Mouse (Mus musculus) layer of hippocampus, adult 2 months (tissue): ENCODE measurements around the gene Pkhd1. TPM values are rescaled to one million over a fixed set of nuclear protein-coding genes. Genes with fewer than 3 reads are reported as not detected.
A peak's percentile ranks its signal among the peaks of the same experiment; 100 is the strongest.

ENCODE experiments used
- DNase-seq, 2 experiments: peaks; one replicate each; pipeline ENCODE4 v3.0.0; 2022; ENCODE audit warnings: low spot score in 2 of 2
- H3K27ac ChIP-seq: fragments of 200-600 bp; 2 replicates; pipeline ENCODE4 v1.8.1; 2022
- H3K4me3 ChIP-seq: fragments of 200-600 bp; 2 replicates; pipeline ENCODE4 v1.8.1; 2022; ENCODE audit warnings: mild to moderate bottlenecking
- CTCF ChIP-seq: fragments of 200-600 bp; conservative IDR thresholded peaks from 2 replicates; pipeline ENCODE4 v1.8.1; 2022; ENCODE audit warnings: antibody characterized with exemption, mild to moderate bottlenecking, moderate library complexity
- total RNA-seq, 2 experiments: library from RNA; stranded (reverse); gene quantifications; 2 replicates each; pipeline ENCODE4 v1.2.3; 2021

Pkhd1 gene
- total RNA-seq, 2 experiments from 2014 or later = 0.22 TPM; not detected in 1

DNA sequence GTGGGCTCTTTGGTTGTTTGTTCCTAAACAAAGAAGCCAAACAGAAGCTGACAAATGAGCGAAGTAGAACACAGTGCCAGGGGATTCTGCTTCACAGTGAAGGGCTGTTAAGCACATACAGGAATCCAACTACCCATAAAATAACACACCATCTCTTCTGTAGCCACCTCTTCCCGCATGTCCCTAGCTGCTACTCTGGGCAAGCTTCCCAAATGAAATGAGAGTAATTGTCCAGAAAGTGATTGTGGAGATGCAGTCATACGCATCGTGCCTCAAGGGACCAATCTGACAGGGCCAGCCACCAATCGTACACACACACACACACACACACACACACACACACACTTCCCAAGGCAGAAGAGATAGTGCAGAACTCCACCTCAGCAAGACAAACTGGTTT is 27.4 kb downstream of the Pkhd1 start:
- TF ChIP-seq CTCF = no peak
- H3K4me3 ChIP-seq = no peak overlapping the region
- no peak overlapping the region for H3K27ac ChIP-seq
- DNase-seq = no peak

DNA sequence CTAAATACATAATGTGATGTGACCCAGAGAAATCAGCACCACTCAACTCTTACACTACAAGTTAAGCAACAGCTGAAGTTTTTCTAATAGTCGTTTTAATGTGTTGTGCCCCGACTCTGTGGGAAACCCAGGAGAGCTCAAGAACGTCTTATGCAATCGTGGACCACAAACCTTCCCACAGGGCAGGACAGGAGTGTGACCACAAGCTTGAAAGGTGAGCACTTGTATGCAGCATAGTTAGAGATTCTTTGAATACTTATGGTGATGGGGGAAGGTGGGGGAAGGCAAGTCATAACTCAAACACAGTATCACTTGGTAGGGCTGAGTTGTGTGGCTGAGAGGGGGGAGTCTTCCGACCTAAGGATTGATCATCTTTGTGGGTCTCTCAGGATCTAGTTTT is 46.4 kb downstream of the Pkhd1 start:
- Histone ChIP-seq H3K4me3 (no peak overlapping the region), H3K27ac (no peak overlapping the region)
- no peak for TF ChIP-seq CTCF
- DNase-seq = no peak

DNA sequence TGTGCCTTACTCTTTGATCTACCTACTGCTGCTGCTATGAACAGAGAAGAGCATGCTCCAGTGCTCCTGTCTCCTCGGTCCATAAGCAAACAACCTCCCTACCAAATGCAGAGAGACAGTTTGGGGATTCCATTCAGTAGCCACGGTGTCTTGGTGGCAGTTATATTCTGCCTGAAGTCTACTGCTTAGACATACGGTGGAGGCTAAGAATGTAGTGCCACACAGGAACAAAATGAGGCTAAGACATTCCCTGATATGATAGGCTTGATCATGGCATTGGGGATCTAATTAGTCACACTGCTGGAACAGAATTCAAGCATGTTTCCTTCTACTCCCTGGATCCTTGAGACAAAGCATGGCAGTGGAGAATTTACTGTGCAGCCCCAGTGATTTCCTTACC is 48.4 kb downstream of the Pkhd1 start:
- Histone ChIP-seq H3K27ac (no peak overlapping the region), H3K4me3 (no peak overlapping the region)
- DNase-seq = no peak
- TF ChIP-seq CTCF = no peak

DNA sequence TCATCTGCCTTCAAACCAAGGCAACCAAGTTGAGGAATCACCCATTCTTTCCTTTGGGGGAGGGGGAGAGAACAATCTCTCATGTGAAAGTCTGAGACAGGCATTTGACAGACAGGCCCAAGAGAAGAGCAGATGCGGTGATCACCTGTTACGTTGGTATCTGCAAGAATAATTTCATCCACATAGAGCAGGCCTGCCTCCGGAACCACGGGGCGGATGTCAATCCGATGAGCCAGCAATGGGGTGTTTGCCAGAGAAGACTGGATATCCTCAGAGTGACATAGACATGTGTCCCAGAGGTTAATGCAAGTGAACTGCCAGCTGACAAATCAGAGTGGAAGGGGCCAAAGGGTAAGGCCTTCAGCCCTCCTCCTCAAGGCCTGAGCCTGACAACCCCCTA is 59.4 kb downstream of the Pkhd1 start:
- no peak for TF ChIP-seq CTCF
- Histone ChIP-seq H3K4me3 (no peak overlapping the region), H3K27ac (no peak overlapping the region)
- no peak for DNase-seq

DNA sequence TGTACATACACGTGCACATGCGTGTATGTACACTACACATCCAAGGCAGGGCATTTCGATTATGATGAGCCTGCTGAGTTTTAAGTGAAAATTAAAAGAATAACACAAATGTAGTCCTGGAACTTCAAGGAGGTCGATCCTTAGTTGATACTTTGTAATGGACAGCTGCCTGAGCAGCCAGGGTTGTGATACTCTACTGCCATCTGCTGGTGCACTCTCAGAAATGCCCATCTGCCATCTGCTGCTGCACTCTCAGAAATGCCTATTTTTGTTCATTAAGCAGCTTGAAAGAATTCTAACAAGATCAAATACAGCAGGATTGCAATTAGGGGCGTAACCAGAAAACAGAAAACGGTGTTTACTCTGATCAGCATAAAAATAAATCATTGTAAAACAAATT is 63.5 kb downstream of the Pkhd1 start:
- peak; percentile 89 for TF ChIP-seq CTCF
- Histone ChIP-seq H3K27ac (no peak overlapping the region), H3K4me3 (no peak overlapping the region)
- peak; percentile 41 to 62 for DNase-seq

DNA sequence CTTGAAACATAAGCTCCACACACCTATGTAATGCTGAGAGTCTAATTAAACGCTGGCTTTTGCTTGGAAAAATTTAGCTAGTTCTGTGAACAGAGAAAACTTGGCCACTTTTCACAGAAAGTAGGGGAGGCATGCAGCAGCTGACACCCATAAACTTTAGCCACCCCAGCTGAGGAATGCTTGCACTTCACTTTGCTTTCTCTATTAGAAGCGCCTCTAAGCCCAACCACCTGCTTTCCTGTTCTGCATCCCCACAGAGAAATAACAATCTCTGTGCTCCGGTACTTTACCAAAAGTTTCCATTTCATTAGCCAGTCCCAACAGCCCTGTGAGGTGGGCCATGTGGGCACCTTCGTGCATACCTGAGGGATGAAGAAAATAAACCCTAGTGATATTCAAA is 66.5 kb downstream of the Pkhd1 start:
- no peak for DNase-seq
- no peak overlapping the region for H3K4me3 ChIP-seq
- no peak overlapping the region for H3K27ac ChIP-seq
- TF ChIP-seq CTCF = no peak

DNA sequence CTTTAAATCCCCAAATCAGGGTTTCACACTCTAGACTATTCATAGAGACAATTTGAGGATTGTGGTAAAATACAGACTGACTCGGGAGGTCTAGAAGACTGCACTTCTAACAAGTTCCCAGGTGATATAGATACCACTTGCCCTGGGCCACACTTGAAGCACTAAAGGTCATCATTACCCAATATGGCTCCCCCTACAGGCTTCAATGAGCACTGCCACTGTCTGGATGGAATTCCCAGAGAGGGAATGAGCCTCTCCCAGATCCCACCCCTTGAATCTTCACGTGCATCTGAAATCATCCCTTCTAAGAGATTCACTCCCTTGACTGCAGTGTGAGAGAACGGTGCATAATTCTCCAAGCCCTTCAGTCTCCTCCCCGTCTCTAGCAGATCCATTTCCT is 73.3 kb downstream of the Pkhd1 start:
- TF ChIP-seq CTCF = peak; percentile 27
- no peak for DNase-seq

DNA sequence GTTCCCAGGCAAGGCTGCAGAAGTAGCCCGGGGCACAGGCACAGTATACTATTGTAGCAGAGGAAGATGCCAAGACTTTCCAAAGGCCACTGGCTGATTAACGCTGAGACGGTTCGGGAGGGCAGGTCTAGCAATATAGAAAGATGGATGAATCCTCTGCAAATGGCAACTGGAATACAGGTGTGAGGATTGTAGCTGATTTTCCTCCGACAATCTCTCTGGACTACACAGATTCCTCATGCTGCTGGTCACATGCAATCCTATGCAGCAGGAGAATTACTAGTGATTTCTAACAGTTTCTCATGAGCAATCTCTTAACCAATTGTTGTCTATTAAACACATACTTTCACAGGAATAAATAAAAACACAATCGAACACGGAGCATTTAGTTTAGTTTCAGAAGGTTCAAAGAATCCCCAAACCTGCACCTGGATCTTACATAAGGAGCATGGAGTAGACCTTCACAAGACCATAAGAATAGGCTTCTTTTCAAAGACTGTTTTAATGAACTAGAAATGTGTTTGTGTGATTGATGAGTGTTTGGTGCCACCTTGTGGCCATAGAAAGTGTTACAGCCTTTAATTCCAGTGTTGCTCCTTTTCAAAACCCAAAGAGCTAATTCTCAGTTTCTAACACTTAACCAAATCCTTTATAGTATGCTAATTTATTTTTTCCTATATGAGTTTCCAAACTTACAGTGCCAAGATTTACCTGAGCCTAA is 104.3 kb downstream of the Pkhd1 start:
- peak; percentile 90 for TF ChIP-seq CTCF
- Histone ChIP-seq H3K4me3 (no peak overlapping the region), H3K27ac (no peak overlapping the region)
- DNase-seq = peak; percentile 24 to 67

More for the DNA sequence above, 73.3 kb downstream of the Pkhd1 start:
- Histone ChIP-seq H3K4me3 (no peak overlapping the region), H3K27ac (no peak overlapping the region)

DNA sequence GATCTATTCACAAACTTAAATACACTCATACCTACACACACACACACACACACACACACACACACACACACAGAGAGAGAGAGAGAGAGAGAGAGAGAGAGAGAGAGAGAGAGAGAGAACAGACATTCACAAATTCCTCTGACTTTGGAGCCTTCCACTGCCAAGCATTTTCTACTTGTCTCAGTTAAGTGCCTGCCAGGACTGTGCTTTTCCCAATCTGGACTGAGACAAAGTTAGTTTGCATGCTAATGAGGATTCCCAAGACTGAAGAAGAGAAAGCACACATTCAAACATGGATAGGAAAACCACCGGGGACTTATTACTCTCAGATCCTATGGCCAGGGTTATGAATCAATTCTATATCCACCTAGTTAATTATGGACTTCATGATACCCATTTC is 118.9 kb downstream of the Pkhd1 start:
- no peak for TF ChIP-seq CTCF
- Histone ChIP-seq H3K27ac (no peak overlapping the region), H3K4me3 (no peak overlapping the region)
- DNase-seq = no peak

DNA sequence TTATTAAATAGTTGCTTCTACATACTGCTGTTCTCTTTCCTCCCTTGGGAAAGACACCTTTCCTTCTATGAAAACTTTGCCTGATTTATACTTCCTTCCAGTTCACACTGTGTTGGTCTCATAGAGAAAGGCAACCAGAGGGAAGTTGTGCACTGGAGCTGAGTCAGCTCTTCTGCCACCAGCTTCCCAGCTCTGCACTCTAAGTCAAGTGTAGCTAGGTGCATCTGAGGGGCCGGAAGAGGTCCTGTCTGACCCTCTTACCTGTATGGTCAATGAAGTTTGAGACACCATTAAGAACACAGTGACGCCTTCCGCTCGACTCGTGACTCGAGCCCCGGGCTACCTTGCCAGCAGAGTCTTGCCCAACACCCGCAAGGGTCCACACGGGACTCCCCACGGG is 131.8 kb downstream of the Pkhd1 start:
- no peak overlapping the region for H3K4me3 ChIP-seq
- no peak for DNase-seq
- no peak overlapping the region for H3K27ac ChIP-seq
- TF ChIP-seq CTCF = no peak

DNA sequence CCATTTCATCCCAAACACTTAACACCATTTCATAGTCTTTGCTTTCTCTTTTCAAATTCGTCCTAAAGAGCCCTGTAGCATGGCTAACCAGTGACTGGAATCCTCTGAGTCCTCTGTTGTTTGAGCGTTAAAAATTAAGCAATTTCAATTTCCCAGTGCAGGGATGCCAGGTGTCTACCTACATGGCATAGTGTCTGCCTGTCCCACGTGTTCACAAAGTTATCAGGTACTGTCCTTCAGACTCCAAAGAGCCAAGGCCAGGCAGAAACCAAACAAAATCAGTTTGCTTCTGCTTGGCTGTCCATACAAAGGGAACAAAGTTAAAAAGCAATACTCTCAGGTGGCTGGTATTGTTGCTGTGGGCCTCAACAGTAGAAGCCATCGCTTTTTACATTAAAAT is 136.0 kb downstream of the Pkhd1 start:
- no peak for DNase-seq
- H3K27ac ChIP-seq = no peak overlapping the region
- no peak for TF ChIP-seq CTCF
- H3K4me3 ChIP-seq = no peak overlapping the region

DNA sequence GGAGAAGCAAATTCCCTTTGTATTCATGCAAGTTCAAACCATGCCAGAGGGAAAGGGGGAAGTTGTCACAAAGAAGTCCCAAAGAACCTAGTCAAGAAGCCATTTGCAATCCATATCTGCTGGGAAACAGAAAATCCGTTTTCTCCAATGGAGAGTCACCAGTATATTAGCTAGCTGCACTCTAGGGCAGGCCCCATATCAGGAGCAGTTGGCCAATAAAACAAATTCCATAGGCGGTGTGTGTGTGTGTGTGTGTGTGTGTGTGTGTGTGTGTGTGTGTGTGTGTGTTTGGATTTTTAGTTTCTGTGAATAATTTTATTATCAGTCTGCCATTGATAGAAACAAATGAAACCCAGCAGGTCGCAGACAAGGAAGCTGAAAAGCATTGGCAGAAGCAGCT is 139.2 kb downstream of the Pkhd1 start:
- Histone ChIP-seq H3K4me3 (no peak overlapping the region), H3K27ac (no peak overlapping the region)
- DNase-seq = no peak
- TF ChIP-seq CTCF = no peak

DNA sequence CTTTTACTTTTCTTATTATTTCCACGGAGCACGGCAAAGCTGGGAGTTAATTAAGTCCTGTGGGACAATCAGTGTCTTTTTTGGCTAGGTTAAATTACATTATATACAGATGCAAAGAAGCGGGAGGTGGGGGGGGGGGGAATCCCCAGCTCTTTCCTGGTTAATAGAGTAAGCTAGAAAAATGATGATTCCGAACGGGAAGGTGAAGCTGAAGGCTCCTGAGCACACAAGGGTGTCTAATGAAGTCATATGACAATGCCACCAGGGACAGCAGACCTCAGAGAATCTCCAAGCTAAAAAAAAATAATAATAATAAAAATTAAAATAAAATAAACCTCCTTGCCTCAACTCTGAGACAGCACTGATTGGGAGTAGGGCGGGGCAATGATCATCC is 139.6 kb downstream of the Pkhd1 start:
- no peak for TF ChIP-seq CTCF
- no peak overlapping the region for H3K27ac ChIP-seq
- DNase-seq = no peak
- H3K4me3 ChIP-seq = peak overlapping the region; percentile 48

DNA sequence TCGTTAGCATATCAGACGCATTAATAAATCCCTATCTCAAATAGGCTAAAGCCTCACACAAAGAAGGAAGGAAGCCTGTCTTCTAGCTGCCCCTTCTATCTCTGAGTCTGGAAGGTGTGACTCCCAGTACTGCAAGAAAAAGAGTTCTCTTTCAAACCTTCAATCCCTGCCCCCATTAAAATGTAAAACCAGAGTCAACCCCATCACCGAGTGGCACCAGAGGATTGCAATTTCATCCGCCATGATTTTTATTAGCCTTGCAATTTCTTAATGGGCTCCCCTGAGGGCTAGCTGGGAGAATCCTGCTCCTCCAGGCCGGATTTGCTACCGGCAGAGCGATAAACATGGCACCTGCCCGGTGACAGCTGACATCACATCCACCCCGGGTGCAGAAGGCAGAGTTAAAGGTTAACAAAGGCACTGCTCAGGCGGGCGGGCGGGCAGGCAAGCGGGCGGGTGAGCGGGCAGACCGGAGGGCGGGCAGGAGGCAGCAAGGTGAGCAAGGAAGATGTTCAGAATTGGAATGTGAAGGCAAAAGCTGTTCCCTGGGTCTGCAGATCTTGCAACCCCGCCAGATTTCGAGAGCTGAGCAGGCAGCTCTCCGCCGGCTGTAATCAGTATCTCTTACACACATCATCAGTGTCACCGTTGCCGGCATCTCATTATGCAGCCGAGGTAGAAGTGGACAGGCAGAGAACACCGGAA is 140.2 kb downstream of the Pkhd1 start:
- no peak for DNase-seq
- peak overlapping the region; percentile 48 for H3K4me3 ChIP-seq
- TF ChIP-seq CTCF = no peak
- H3K27ac ChIP-seq = 0 out of 2 replicates have a peak overlapping the region, but pooled peaks have one; percentile 11
